8 mouse cellular contexts compared by ENCODE assay signal in genomic region chr11:4123922-4124321, GRCm38 (mm10). TPM values are rescaled to one million over a fixed set of nuclear protein-coding genes. Genes with fewer than 3 reads are reported as not detected.
A peak's percentile ranks its signal among the peaks of the same experiment; 100 is the strongest.
DNase-seq lines count a peak whose midpoint lies in the region; ATAC-seq and TF ChIP-seq lines count a peak whose summit lies in the region.
"Had no signal": no experiment of that assay in that cellular context is flagged by ENCODE, and none has a peak within 500 bp of the region (broad histone marks: within the 10 kb centered on the region; RNA-seq: fewer than 3 reads in every experiment).

No protein-coding gene starts in this region.

- peak; percentile 47 to 60 for DNase-seq in layer of hippocampus, postnatal 25 days (ENCODE audit: extremely low spot score in 1 of 2, low spot score in 1 of 2)
- no peak for DNase-seq in layer of hippocampus, adult 9-10 months (ENCODE audit: low spot score)
- DNase-seq in MEL-GATA-1-ER (ENCODE audit: extremely low read depth, low read depth): peak; percentile 60
- DNase-seq in c-Kit-positive CD71-positive TER-119-positive erythroid progenitor cells, embryonic 14.5 days (ENCODE audit: low spot score): peak; percentile 64
- DNase-seq in lung, adult 18-20 months: peak; percentile 60 to 67
- DNase-seq in stomach, postnatal 0 days (ENCODE audit: low spot score): peak; percentile 63

- TF ChIP-seq CTCF in stomach, postnatal 0 days (IDR thresholded peaks at IDR 0.05; ENCODE audit: low read depth): peak; percentile 76

- H3K36me3 ChIP-seq in stomach, postnatal 0 days (ENCODE audit: control insufficient read depth, insufficient read depth, low read length): no peaks in the 10 kb centered on the region
- no peaks in the 10 kb centered on the region for H3K36me3 ChIP-seq in heart, embryonic 11.5 days (ENCODE audit: control insufficient read depth, insufficient read depth, low read length)
- H3K36me3 ChIP-seq: midbrain, embryonic 12.5 days had no signal

- H3K4me2 ChIP-seq in stomach, postnatal 0 days (replicated peaks; ENCODE audit: low read depth): no peak overlapping the region
- H3K4me2 ChIP-seq in heart, embryonic 11.5 days: no peak overlapping the region
- H3K4me2 ChIP-seq: midbrain, embryonic 12.5 days had no signal

- 64% methylated on average over 5 of the region's 5 CpGs for WGBS in stomach, postnatal 0 days
- 64% methylated on average over 5 of the region's 5 CpGs for WGBS in heart, embryonic 11.5 days (ENCODE audit: insufficient replicate concordance)

- no peak for ATAC-seq in stomach, postnatal 0 days (ENCODE audit: low FRiP score, low TSS enrichment)
- no peak for ATAC-seq in heart, embryonic 11.5 days (replicated peaks; ENCODE audit: insufficient number of reproducible peaks, low FRiP score, low TSS enrichment)

- no peak overlapping the region for H3K9ac ChIP-seq in stomach, postnatal 0 days (ENCODE audit: low read length)
- no peak overlapping the region for H3K9ac ChIP-seq in heart, embryonic 11.5 days (ENCODE audit: low read depth, low read length)
- H3K9ac ChIP-seq: midbrain, embryonic 12.5 days had no signal

- H3K27me3 ChIP-seq in stomach, postnatal 0 days (ENCODE audit: control insufficient read depth, insufficient read depth, low read length): no peaks in the 10 kb centered on the region
- H3K27me3 ChIP-seq in heart, embryonic 11.5 days (ENCODE audit: control insufficient read depth, insufficient read depth, low read length): peaks cover 5% of the 10 kb centered on the region; the same call in 1 of the 2 replicates

- H3K9me3 ChIP-seq in stomach, postnatal 0 days (ENCODE audit: control insufficient read depth, low read length): no peaks in the 10 kb centered on the region
- H3K9me3 ChIP-seq in heart, embryonic 11.5 days (replicated peaks; ENCODE audit: control insufficient read depth, low read length): 0 out of 2 replicates have a peak, but pooled peaks cover 8% of the 10 kb centered on the region

- H3K4me3 ChIP-seq in stomach, postnatal 0 days (ENCODE audit: low read depth, low read length): no peak overlapping the region
- H3K4me3 ChIP-seq in heart, embryonic 11.5 days (ENCODE audit: low read depth, low read length): no peak overlapping the region
- H3K4me3 ChIP-seq: midbrain, embryonic 12.5 days had no signal

- H3K4me1 ChIP-seq in stomach, postnatal 0 days (replicated peaks; ENCODE audit: control insufficient read depth, insufficient read depth): no peaks in the 10 kb centered on the region
- peaks cover 11% of the 10 kb centered on the region for H3K4me1 ChIP-seq in heart, embryonic 11.5 days (ENCODE audit: control insufficient read depth, insufficient read depth, low read length)
- H3K4me1 ChIP-seq: midbrain, embryonic 12.5 days had no signal

- TF ChIP-seq EP300 in stomach, postnatal 0 days (optimal IDR thresholded peaks at IDR 0.05): no peak

- H3K27ac ChIP-seq in stomach, postnatal 0 days (replicated peaks): no peak overlapping the region
- no peak overlapping the region for H3K27ac ChIP-seq in heart, embryonic 11.5 days (ENCODE audit: low read depth, low read length)
- H3K27ac ChIP-seq: midbrain, embryonic 12.5 days had no signal

RNA-seq across cellular contexts. Expression of gene Sec14l2, which starts 0.7 kb away (rescaled TPM):
- total RNA-seq in layer of hippocampus, postnatal 25 days (2021): 10 to 100 TPM; 57.2 to 59.4 TPM
- polyA plus RNA-seq in stomach, postnatal 0 days (2015; fragmentation: Nextera tagmentation; extraction: Ambion mirVana): 0.95 and 1.5 TPM in 2 replicates
- 0.93 and 1.1 TPM in 2 replicates for polyA plus RNA-seq in heart, embryonic 11.5 days (2014; fragmentation: Nextera tagmentation; extraction: Ambion mirVana)

RNA-seq across cellular contexts. Expression of gene Rnf215, which starts 11.1 kb away (rescaled TPM):
- 10 to 100 TPM; 31.1 to 31.2 TPM for total RNA-seq in layer of hippocampus, postnatal 25 days (2021)
- 19.6 and 23.2 TPM in 2 replicates for polyA plus RNA-seq in stomach, postnatal 0 days (2015; fragmentation: Nextera tagmentation; extraction: Ambion mirVana)
- 13.7 and 15.3 TPM in 2 replicates for polyA plus RNA-seq in heart, embryonic 11.5 days (2014; fragmentation: Nextera tagmentation; extraction: Ambion mirVana)

RNA-seq across cellular contexts. Expression of gene Mtfp1, which starts 28.7 kb away (rescaled TPM):
- total RNA-seq in layer of hippocampus, postnatal 25 days (2021): 100 to 1,000 TPM; 109 to 126 TPM
- polyA plus RNA-seq in stomach, postnatal 0 days (2015; fragmentation: Nextera tagmentation; extraction: Ambion mirVana): 19.0 and 19.1 TPM in 2 replicates
- 20.8 and 21.0 TPM in 2 replicates for polyA plus RNA-seq in heart, embryonic 11.5 days (2014; fragmentation: Nextera tagmentation; extraction: Ambion mirVana)

RNA-seq across cellular contexts. Expression of gene Ccdc157, which starts 36.2 kb away (rescaled TPM):
- 10 to 100 TPM; 10.7 to 10.9 TPM for total RNA-seq in layer of hippocampus, postnatal 25 days (2021)
- 2.1 and 2.2 TPM in 2 replicates for polyA plus RNA-seq in stomach, postnatal 0 days (2015; fragmentation: Nextera tagmentation; extraction: Ambion mirVana)
- 2.2 and 2.6 TPM in 2 replicates for polyA plus RNA-seq in heart, embryonic 11.5 days (2014; fragmentation: Nextera tagmentation; extraction: Ambion mirVana)

RNA-seq across cellular contexts. Expression of gene Sf3a1, which starts 36.2 kb away (rescaled TPM):
- 10 to 100 TPM; 68.8 to 69.2 TPM for total RNA-seq in layer of hippocampus, postnatal 25 days (2021)
- polyA plus RNA-seq in stomach, postnatal 0 days (2015; fragmentation: Nextera tagmentation; extraction: Ambion mirVana): 16.0 and 16.5 TPM in 2 replicates
- 44.7 and 47.9 TPM in 2 replicates for polyA plus RNA-seq in heart, embryonic 11.5 days (2014; fragmentation: Nextera tagmentation; extraction: Ambion mirVana)
